Mouse (Mus musculus) ES-Bruce4 (cell line): Measurements from ENCODE around the gene Sh3rf1.

Experiments used
- CTCF ChIP-seq: IDR thresholded peaks from one replicate; pipeline ENCODE4 v1.8.1; 2011; ENCODE audit warnings: low read depth, low read length
- EP300 ChIP-seq: IDR thresholded peaks from 2 replicates; pipeline ENCODE4 v1.6.1; 2011; ENCODE audit warnings: low read depth, low read length; ENCODE audit not compliant: insufficient read depth

- TF ChIP-seq CTCF (no peak), EP300 (no peak)
Observed at GRCm38 (mm10) chr8:61444358-61444757, 220.7 kb downstream of the Sh3rf1 start.
